Mouse (Mus musculus) heart, adult 2 months (tissue): ENCODE measurements around the gene Qk.

ENCODE experiments used
- CTCF ChIP-seq: fragments of 200-600 bp; IDR thresholded peaks from 2 replicates; pipeline ENCODE4 v1.8.1; 2022; ENCODE audit warnings: antibody characterized with exemption, mild to moderate bottlenecking, moderate library complexity
- EP300 ChIP-seq: fragments of 200-500 bp; IDR thresholded peaks from 2 replicates; pipeline ENCODE4 v1.6.1; 2011; ENCODE audit warnings: low read depth, low read length, control low read depth; ENCODE audit not compliant: insufficient read depth
- POLR2A ChIP-seq: fragments of 200-500 bp; IDR thresholded peaks from 2 replicates; pipeline ENCODE4 v1.6.1; 2011; ENCODE audit warnings: mild to moderate bottlenecking, low read depth, low read length, control low read depth; ENCODE audit not compliant: insufficient read depth

DNA sequence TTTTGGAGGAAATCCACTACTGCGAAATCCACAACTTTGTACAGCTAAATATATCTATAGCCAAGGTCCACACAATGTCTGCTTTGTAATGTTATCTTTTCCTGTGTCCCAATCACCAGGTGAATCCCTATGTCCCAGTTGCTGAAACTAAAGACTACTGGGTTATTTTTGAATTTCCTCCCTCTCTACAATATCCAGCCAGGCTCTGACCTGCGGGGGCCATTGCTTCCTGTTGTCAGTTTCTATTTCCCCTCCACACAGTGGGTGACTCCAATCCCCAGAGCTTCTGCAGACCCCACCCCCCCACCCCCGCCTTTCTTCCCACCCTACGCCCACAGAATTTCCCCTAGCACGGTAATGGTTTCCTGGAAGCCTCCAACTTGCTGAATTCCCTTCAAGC is 47.4 kb upstream of the Qk start:
- no peak for TF ChIP-seq POLR2A
- no peak for TF ChIP-seq CTCF
- no peak for TF ChIP-seq EP300
